Mouse (Mus musculus) bone marrow, adult 2 months (tissue): Measurements from ENCODE around the gene Zbtb8b.

ENCODE experiments used
- CTCF ChIP-seq: fragments of 200-500 bp; IDR thresholded peaks from 2 replicates; pipeline ENCODE4 v1.5.1; 2011; ENCODE audit warnings: low read length, control low read depth; ENCODE audit not compliant: control insufficient read depth, insufficient read depth
- POLR2A ChIP-seq: fragments of 200-500 bp; IDR thresholded peaks from 2 replicates; pipeline ENCODE4 v1.6.1; 2011; ENCODE audit warnings: low read depth, mild to moderate bottlenecking, control low read depth, low read length, borderline replicate concordance; ENCODE audit not compliant: control insufficient read depth

DNA sequence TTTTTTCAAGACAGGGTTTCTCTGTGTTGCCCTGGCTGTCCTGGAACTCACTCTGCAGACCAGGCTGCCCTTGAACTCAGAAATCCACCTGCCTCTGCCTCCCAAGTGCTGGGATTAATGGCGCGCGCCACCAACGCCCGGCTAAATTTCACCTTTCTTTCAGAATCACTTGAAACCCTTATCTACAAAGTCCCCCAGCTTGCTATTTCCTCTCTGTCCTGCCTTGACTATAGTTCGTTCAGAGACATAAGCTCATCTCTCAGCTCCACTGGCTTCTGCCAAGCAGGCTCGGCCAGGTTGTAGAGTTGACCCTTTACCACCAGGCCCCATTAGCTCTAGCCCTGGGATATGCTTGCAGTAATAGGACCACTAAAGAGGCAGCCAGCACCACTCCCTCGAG, 6.7 kb upstream of the Zbtb8b start:
- no peak for TF ChIP-seq CTCF
- no peak for TF ChIP-seq POLR2A
